Mouse (Mus musculus) hindbrain, embryonic 11.5 days (tissue): ENCODE results near the gene Cabin1. TPM values are rescaled to one million over a fixed set of nuclear protein-coding genes. Genes with fewer than 3 reads are reported as not detected.
A peak's percentile ranks its signal among the peaks of the same experiment; 100 is the strongest.

ENCODE experiments used
- ATAC-seq: fragments of 200-750 bp; cut with Nextera tagmentation; 2 replicates; pipeline ENCODE4 v1.8.0; 2017; ENCODE audit warnings: mild to moderate bottlenecking, moderate TSS enrichment, moderate library complexity; ENCODE audit not compliant: low FRiP score
- DNase-seq: peaks from one replicate; pipeline ENCODE4 v3.0.0-alpha.2; 2015; ENCODE audit warnings: low spot score
- H3K27ac ChIP-seq: fragments of 300-500 bp; sonication (generic); 2 replicates; pipeline ENCODE4 v1.5.1; 2014; ENCODE audit warnings: mild to moderate bottlenecking, low read depth, low read length
- H3K27me3 ChIP-seq: fragments of 300-500 bp; sonication (generic); 2 replicates; pipeline ENCODE4 v1.6.1; 2014; ENCODE audit warnings: mild to moderate bottlenecking, low read length, moderate library complexity, mixed read lengths; ENCODE audit not compliant: control insufficient read depth, insufficient read depth
- H3K36me3 ChIP-seq: fragments of 300-500 bp; sonication (generic); 2 replicates; pipeline ENCODE4 v1.6.1; 2014; ENCODE audit warnings: mild to moderate bottlenecking, low read length, moderate library complexity, mixed read lengths; ENCODE audit not compliant: control insufficient read depth, insufficient read depth
- H3K4me1 ChIP-seq: fragments of 300-500 bp; sonication (generic); replicated peaks from 2 replicates; pipeline ENCODE4 v1.6.1; 2014; ENCODE audit warnings: low read length, mixed read lengths; ENCODE audit not compliant: control insufficient read depth, insufficient read depth
- H3K4me2 ChIP-seq: fragments of 300-500 bp; sonication (generic); replicated peaks from 2 replicates; pipeline ENCODE4 v1.6.1; 2014; ENCODE audit warnings: mild to moderate bottlenecking, low read depth, low read length
- H3K4me3 ChIP-seq: fragments of 300-500 bp; sonication (generic); 2 replicates; pipeline ENCODE4 v1.5.1; 2014; ENCODE audit warnings: low read depth, low read length
- H3K9ac ChIP-seq: fragments of 300-500 bp; sonication (generic); 2 replicates; pipeline ENCODE4 v1.6.1; 2014; ENCODE audit warnings: low read depth, low read length
- H3K9me3 ChIP-seq: fragments of 300-500 bp; sonication (generic); 2 replicates; pipeline ENCODE4 v1.6.1; 2016; ENCODE audit warnings: low read length; ENCODE audit not compliant: control insufficient read depth
- WGBS: fragments of 180-500 bp; shearing (Covaris S2); extraction: QIAGEN DNeasy Blood & Tissue Kit; methylation state at CpG from one replicate; pipeline ENCODE4 v1.1.7; 2014; 5-methylcytosine and 5-hydroxymethylcytosine counted together
- polyA plus RNA-seq: library from polyadenylated mRNA; unstranded; fragments of >200 nt; fragmentation: Nextera tagmentation; extraction: Ambion mirVana; gene quantifications from 2 replicates; pipeline ENCODE4 v1.2.1, GENCODE M21; 2014

Gene Cabin1
- polyA plus RNA-seq, 1 experiment from 2014 or later = 40.9 TPM

DNA sequence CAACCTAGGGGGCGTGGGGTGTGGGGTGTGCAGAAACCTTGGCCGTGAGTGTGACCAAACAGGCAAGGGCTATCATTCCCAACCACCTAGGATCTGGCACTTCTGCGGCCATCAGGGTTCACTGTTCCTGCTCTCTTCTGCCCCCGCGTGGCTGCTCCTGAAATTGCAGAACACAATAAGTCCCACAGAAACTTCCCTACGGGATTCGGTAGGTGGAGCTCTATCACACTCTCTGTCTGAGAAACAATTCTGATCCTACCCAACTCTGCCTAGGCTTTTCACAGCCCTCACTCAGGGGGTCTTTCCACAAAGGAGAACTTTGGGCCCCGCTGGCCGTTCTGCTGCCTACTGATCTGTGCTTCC is 128.5 kb downstream of the Cabin1 start:
- no peak for ATAC-seq
- WGBS = 6% methylated on average over 9 of the region's 9 CpGs
- no peak overlapping the region for H3K27ac ChIP-seq
- no peak overlapping the region for H3K4me3 ChIP-seq
- DNase-seq = peak; percentile 88
- H3K4me1 ChIP-seq = no peaks in the 10 kb centered on the region
- H3K36me3 ChIP-seq = no peaks in the 10 kb centered on the region
- no peaks in the 10 kb centered on the region for H3K9me3 ChIP-seq
- no peaks in the 10 kb centered on the region for H3K27me3 ChIP-seq
- H3K9ac ChIP-seq = no peak overlapping the region
- H3K4me2 ChIP-seq = no peak overlapping the region

DNA sequence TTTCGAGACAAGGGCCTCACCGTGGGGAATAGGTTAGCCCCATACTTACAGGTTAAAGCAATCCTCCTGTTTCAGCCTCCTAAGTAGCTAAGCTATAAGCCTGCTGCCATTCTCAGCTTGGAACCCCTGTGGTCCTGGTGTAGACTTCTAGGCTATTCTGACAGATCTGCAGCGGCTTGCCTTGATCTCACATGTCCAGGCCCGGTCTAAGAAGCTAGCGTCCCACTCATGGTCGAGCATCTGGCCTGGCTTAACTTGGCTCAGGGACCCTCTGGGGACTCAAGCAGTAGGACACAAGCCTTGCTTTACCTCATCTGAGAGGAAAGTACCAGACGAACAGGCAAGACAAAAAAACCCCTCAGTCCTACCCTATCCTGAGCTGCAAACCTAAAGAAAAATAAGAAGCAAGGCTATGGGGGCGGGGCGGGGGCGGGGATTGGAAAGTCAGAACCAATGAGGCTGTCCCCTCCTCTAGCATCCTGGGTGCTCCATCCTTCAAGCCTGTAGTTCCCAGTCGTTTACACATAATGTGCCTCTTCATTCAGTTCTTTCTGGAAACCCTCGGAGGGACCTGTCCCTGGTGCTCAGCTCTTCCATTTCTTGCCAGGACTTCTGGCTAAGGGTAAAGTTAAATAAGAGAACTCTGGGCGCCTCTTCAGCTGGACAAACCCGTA is 129.0 kb downstream of the Cabin1 start:
- Histone ChIP-seq H3K4me1 (no peaks in the 10 kb centered on the region), H3K9me3 (no peaks in the 10 kb centered on the region), H3K9ac (no peak overlapping the region), H3K27me3 (no peaks in the 10 kb centered on the region), H3K27ac (no peak overlapping the region), H3K4me3 (no peak overlapping the region), H3K4me2 (no peak overlapping the region), H3K36me3 (no peaks in the 10 kb centered on the region)
- no peak for ATAC-seq
- WGBS = 68% methylated on average over 14 of the region's 14 CpGs
- DNase-seq = no peak

DNA sequence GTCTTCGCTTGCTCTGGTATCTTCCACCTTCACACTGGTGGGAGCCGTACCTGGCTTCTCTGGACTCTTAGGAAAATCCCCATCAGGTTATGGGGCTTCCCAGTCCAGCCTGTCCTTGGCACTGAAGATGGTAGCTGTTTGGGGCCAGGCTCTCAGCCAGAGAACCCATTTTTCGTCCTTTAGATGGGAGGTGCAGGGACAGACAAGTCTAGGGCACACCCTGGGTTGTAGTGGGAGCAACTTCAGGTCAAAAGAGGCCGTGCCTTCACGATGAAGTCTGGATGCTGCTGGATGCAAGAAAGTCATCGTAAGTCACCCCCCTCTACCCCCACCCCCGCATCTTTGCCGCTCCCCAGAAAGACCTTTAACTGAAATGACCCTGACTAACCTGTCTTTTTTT is 129.5 kb downstream of the Cabin1 start:
- Histone ChIP-seq H3K27me3 (no peaks in the 10 kb centered on the region), H3K4me2 (no peak overlapping the region), H3K36me3 (no peaks in the 10 kb centered on the region), H3K27ac (no peak overlapping the region), H3K9ac (no peak overlapping the region), H3K4me3 (no peak overlapping the region), H3K4me1 (no peaks in the 10 kb centered on the region), H3K9me3 (no peaks in the 10 kb centered on the region)
- ATAC-seq (no peak), DNase-seq (no peak)
- WGBS = 94% methylated on average over 8 of the region's 8 CpGs

DNA sequence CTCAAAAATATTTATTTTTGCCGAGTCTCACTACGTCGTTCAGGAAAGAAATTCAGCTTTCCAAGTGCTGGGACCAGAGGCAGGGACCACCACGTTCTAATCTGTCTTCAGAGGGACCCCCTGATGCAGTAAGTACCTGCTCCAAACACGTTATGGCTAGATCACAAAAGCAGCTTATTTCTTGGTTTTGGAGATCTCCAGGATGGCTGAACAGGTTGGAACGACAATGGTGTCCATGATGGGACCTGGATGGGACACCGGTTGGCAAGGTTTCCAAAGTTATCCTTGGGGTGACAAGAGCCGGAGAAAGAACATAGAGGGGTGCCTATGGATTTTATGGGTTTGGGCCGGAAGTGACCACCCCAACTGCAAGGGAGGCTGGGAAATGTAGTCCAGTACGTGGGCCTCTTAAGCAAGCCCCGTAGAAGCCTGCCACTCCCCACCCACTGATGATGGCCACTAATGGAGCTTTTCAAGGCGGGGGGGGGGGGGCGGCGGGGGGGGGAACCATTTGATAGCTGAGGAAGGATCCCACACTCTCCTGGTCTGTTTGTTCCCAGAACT is 130.5 kb downstream of the Cabin1 start:
- Histone ChIP-seq H3K9ac (no peak overlapping the region), H3K4me3 (no peak overlapping the region)
- WGBS = 81% methylated on average over 12 of the region's 14 CpGs

DNA sequence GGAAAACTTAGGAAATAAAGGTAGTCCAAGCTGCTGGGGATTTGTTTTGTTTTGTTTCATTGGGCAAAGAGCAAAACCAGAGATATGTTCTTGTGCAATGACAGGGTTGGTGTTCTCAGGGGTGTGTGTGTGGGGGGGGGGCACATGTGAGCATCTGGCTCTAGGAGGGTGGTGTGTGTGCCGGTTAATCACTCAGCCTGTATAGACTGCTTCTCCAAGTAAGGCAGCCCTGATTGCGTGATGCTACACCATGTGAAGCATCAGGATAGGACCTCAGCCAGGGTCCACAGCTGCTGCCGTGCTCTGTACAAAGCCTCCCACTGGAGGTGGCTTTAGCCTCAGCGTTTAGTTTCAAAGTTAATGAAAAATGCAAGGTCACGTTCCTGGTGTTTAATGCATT is 131.1 kb downstream of the Cabin1 start:
- Histone ChIP-seq H3K4me3 (no peak overlapping the region), H3K27me3 (no peaks in the 10 kb centered on the region), H3K4me2 (no peak overlapping the region), H3K4me1 (no peaks in the 10 kb centered on the region), H3K9ac (no peak overlapping the region), H3K36me3 (no peaks in the 10 kb centered on the region), H3K27ac (no peak overlapping the region), H3K9me3 (no peaks in the 10 kb centered on the region)
- DNase-seq = no peak
- ATAC-seq = no peak
- WGBS = 81% methylated on average over 5 of the region's 5 CpGs

More for the DNA sequence above, 130.5 kb downstream of the Cabin1 start:
- Histone ChIP-seq H3K4me2 (no peak overlapping the region), H3K9me3 (no peaks in the 10 kb centered on the region), H3K27ac (no peak overlapping the region), H3K36me3 (no peaks in the 10 kb centered on the region), H3K4me1 (no peaks in the 10 kb centered on the region), H3K27me3 (no peaks in the 10 kb centered on the region)
- ATAC-seq (no peak), DNase-seq (no peak)

DNA sequence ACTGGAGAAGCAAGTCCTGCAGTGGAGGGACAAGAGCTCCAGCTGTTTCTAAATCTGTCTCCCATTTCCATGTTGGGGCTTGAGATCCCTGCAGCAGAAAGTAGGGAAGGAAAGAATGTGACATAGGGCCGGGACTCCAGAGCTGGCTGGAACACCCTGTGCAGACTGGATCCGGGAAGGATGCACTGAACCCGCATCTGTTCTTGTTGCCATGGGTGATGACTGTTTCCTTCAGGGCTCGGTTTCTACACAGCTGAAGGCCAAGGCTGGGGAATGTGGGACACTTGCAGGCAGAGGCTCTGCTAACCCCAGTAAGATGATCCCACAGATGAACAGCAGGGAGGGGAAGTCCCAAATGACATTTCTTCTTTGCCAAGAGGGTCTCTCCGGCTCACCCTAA is 131.5 kb downstream of the Cabin1 start:
- 59% methylated on average over 5 of the region's 5 CpGs for WGBS
- no peaks in the 10 kb centered on the region for H3K4me1 ChIP-seq
- H3K36me3 ChIP-seq = no peaks in the 10 kb centered on the region
- ATAC-seq = no peak
- H3K9me3 ChIP-seq = no peaks in the 10 kb centered on the region
- H3K27ac ChIP-seq = no peak overlapping the region
- H3K4me2 ChIP-seq = no peak overlapping the region
- H3K9ac ChIP-seq = no peak overlapping the region
- H3K27me3 ChIP-seq = no peaks in the 10 kb centered on the region
- DNase-seq = no peak
- H3K4me3 ChIP-seq = no peak overlapping the region

DNA sequence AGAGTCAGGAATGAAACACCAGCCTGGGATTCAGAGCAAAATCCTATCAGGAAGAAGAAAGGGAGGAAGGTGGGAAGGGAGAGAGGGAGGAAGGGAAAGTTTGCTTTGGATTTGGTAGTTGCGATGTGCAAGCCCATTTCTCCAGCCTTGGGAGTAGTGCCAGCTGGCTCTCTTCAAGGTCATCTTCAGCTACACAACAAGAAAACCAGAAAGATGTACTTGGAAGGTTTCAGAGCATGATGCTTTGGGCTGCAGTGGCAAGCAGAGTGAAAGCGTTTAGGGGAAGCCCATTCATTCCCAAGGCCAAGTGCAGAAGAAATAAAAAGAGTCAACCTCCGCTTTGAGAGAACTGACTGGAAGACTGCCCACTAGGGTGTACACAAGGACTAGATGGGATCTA is 136.7 kb downstream of the Cabin1 start:
- no peak overlapping the region for H3K9ac ChIP-seq
- H3K9me3 ChIP-seq = no peaks in the 10 kb centered on the region
- H3K4me3 ChIP-seq = no peak overlapping the region
- ATAC-seq = no peak
- WGBS = 94% methylated on average over 3 of the region's 3 CpGs
- H3K36me3 ChIP-seq = no peaks in the 10 kb centered on the region
- H3K27me3 ChIP-seq = no peaks in the 10 kb centered on the region
- no peak overlapping the region for H3K27ac ChIP-seq
- no peaks in the 10 kb centered on the region for H3K4me1 ChIP-seq
- DNase-seq = no peak
- H3K4me2 ChIP-seq = no peak overlapping the region

DNA sequence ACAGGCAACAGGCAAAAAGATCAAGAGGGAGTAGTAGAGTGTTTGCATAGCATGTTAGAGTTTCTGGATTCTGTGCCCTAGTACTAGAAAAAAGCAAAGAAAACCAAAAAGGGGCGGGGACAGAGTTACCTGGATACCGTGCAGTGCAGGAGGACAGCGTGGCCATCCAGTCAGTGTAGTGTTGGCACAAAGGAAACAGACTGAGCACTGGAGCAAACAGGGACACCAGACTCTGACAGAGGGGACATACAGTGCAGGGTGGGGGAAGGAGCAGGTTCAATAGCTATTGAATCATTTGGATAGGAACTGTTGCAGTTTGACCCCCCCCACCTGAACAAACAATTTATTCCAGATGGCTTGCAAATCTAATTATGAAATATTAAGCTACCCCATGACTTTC is 137.2 kb downstream of the Cabin1 start:
- no peak for DNase-seq
- WGBS = 79% methylated on average over 3 of the region's 3 CpGs
- H3K27me3 ChIP-seq = no peaks in the 10 kb centered on the region

DNA sequence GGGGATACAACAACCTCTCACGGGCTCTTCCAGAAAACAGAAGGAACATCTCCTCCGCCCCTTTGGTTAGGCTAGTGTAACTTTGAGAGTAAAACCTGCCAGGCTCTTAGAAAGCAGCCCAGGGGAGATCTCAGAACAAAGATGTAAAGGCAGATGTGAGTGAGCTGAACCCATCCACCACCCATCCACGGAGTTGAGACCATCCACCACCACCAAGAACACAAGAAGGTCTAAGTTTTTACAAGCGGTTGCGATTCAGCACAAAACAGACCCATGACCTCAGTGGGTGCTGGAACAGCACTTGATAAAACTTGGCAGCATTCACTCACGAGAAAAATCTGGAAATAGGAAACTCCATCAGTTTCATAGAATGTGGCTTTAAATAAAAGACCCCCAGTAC is 138.2 kb downstream of the Cabin1 start:
- Histone ChIP-seq H3K4me1 (no peaks in the 10 kb centered on the region), H3K4me2 (no peak overlapping the region), H3K27ac (no peak overlapping the region), H3K27me3 (no peaks in the 10 kb centered on the region), H3K9ac (no peak overlapping the region), H3K36me3 (no peaks in the 10 kb centered on the region), H3K9me3 (no peaks in the 10 kb centered on the region), H3K4me3 (no peak overlapping the region)
- ATAC-seq (no peak), DNase-seq (no peak)
- WGBS = 60% methylated on average over 6 of the region's 6 CpGs

More for the DNA sequence above, 137.2 kb downstream of the Cabin1 start:
- ATAC-seq = no peak
- Histone ChIP-seq H3K36me3 (no peaks in the 10 kb centered on the region), H3K9ac (no peak overlapping the region), H3K4me2 (no peak overlapping the region), H3K27ac (no peak overlapping the region), H3K4me3 (no peak overlapping the region), H3K9me3 (no peaks in the 10 kb centered on the region), H3K4me1 (no peaks in the 10 kb centered on the region)
